Mouse (Mus musculus) stomach, postnatal 0 days (tissue): ENCODE results near the gene Psmb9.
"Not testable (repeated sequence)": the region's sequence is repeated elsewhere in the genome, so short reads cannot be mapped to it uniquely, and the experiment has no call there.

ENCODE experiments used
- CTCF ChIP-seq: IDR thresholded peaks from 2 replicates; pipeline ENCODE4 v1.5.1; 2016; ENCODE audit warnings: antibody characterized with exemption, low read depth, mild to moderate bottlenecking, moderate library complexity
- EP300 ChIP-seq: optimal IDR thresholded peaks from 2 replicates; pipeline ENCODE3; 2016; ENCODE audit warnings: antibody characterized with exemption

DNA sequence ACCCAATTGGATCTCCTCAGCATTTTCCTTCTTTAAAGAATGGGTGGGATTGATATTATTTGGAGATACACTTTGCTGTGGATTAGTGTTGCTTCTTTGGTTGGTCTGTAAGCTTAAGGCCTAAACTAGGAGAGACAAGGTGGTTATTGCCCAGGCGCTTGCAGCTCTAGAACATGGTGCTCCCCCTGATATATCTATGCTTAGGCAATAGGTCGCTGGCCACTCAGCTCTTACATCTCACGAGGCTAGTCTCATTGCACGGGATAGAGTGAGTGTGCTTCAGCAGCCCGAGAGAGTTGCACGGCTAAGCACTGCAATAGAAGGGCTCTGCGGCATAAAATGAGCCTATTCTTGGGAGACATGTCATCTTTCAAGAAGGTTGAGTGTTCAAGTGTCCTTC is 44.5 kb upstream of the Psmb9 start:
- not testable (repeated sequence) for TF ChIP-seq CTCF, EP300
